ENCODE assay signal across 1 mouse cellular context in the genomic region with DNA sequence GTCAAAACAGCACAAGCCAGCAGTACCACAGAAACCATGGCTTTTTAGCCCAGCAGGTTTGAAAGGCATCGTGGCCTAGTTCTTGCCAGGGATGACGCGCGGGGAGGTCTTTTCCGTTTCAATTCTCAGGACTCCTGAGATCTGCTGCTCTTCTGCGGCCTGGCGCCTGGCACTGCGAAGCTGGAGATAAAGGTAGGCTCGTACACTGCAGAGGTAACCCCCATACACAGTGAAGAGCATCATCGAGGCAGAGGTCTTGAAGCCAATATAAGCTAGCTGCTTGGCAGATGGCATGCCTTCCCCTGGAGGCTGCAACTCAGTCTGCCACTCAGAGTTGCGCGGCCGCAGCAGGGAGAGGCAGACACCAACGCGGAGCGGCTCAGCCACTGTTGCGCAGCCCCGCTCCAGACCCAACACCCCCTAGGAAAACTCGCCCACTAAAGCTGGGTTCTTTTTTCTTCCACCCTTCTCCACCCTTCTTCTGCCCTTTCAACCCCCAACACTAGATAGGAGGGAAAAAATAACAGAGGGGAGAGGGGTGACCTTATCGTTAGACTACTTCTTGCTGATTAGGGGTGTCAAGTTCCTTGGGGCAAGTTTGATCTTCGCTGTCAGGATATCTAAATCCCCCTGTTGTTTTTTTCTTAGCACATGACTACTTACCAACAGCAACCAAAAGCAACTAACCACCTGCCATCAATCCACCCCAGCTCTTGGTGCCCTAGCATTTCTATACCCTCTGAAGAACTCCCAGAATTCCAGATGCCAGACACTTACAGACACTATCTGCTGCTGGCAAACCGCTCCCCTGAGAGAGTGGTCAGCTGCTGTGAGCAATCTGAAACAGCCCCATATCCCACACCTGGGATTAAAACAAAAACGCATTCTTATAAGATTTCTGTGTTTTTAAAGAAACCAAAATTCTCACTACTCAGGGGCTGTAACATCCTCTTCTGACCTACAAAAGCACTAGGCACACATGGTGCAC.
TF ChIP-seq lines count a peak whose summit lies in the region.

No protein-coding gene starts in this region.

TF ChIP-seq in MEL, 35 proteins besides CTCF, POLR2A, EP300 and RAD21:
- TF ChIP-seq HCFC1 (IDR thresholded peaks at IDR 0.05; ENCODE audit: low read depth, low read length) (no peak), USF2 (IDR thresholded peaks at IDR 0.05; ENCODE audit: borderline replicate concordance in 1 of 2, insufficient read depth in 1 of 2, low read depth in 1 of 2, low read length in 2 of 2) (no peak), KAT2A (conservative IDR thresholded peaks at IDR 0.05; ENCODE audit: low read depth, low read length) (no peak), USF1 (IDR thresholded peaks at IDR 0.05; ENCODE audit: low read depth, low read length) (0 out of 2 replicates have a peak, but pooled peaks have one; percentile 7), ETS1 (IDR thresholded peaks at IDR 0.05; ENCODE audit: low read depth, low read length) (peak; percentile 80; the same call in 1 of the 2 replicates), MAX (IDR thresholded peaks at IDR 0.05; ENCODE audit: low read length) (0 out of 2 replicates have a peak, but pooled peaks have one; percentile 20), GABPA (IDR thresholded peaks at IDR 0.05; ENCODE audit: low read depth, low read length) (no peak), SIN3A (IDR thresholded peaks at IDR 0.05; ENCODE audit: low read length) (peak; percentile 54; the same call in 1 of the 2 replicates), NRF1 (IDR thresholded peaks at IDR 0.05; ENCODE audit: insufficient read depth, low read depth, low read length, poor library complexity, severe bottlenecking) (peak; percentile 28; the same call in 1 of the 2 replicates), POLR2AphosphoS5 (IDR thresholded peaks at IDR 0.05; ENCODE audit: borderline replicate concordance, low read depth, low read length) (no peak), BHLHE40 (IDR thresholded peaks at IDR 0.05; ENCODE audit: borderline replicate concordance, low read depth, low read length) (peak; percentile 74; the same call in 1 of the 2 replicates), RCOR1 (IDR thresholded peaks at IDR 0.05; ENCODE audit: low read depth, low read length) (peak; percentile 55; the same call in 1 of the 2 replicates), TAL1 (IDR thresholded peaks at IDR 0.05; ENCODE audit: low read length) (peak; percentile 50), TCF12 (IDR thresholded peaks at IDR 0.05; ENCODE audit: low read depth, low read length) (peak; percentile 80), MYB (IDR thresholded peaks at IDR 0.05; ENCODE audit: low read depth, low read length) (no peak), E2F4 (IDR thresholded peaks at IDR 0.05; ENCODE audit: borderline replicate concordance, low read depth, low read length) (no peak), MAFK (IDR thresholded peaks at IDR 0.05; ENCODE audit: borderline replicate concordance, low read depth, low read length) (no peak), MYC (IDR thresholded peaks at IDR 0.05; ENCODE audit: low read depth, low read length) (no peak), ZNF384 (IDR thresholded peaks at IDR 0.05; ENCODE audit: low read depth, low read length) (peak; percentile 70), MAZ (IDR thresholded peaks at IDR 0.05; ENCODE audit: low read depth, low read length) (peak; percentile 46), TBP (IDR thresholded peaks at IDR 0.05; ENCODE audit: low read depth, low read length) (no peak), ZKSCAN1 (IDR thresholded peaks at IDR 0.05; ENCODE audit: low read depth, low read length) (no peak), GATA1 (IDR thresholded peaks at IDR 0.05; ENCODE audit: low read depth, low read length) (peak; percentile 87)
